Mouse (Mus musculus) liver, postnatal 0 days (tissue): ENCODE data around the gene Lypd6b.

ENCODE experiments used
- CTCF ChIP-seq: sonication (generic); IDR thresholded peaks from 2 replicates; pipeline ENCODE4 v1.5.1; 2016; ENCODE audit warnings: antibody characterized with exemption, low read depth
- EP300 ChIP-seq: IDR thresholded peaks from 2 replicates; pipeline ENCODE4 v1.6.1; 2016; ENCODE audit warnings: antibody characterized with exemption, low read depth, mild to moderate bottlenecking

- TF ChIP-seq EP300 (peak; percentile 48; the same call in 1 of the 2 replicates), CTCF (no peak)
Measured at GRCm38 (mm10) chr2:49869782-49870514, 82.5 kb downstream of the Lypd6b start.
